24 mouse cellular contexts compared by ENCODE assay signal in the genomic region with DNA sequence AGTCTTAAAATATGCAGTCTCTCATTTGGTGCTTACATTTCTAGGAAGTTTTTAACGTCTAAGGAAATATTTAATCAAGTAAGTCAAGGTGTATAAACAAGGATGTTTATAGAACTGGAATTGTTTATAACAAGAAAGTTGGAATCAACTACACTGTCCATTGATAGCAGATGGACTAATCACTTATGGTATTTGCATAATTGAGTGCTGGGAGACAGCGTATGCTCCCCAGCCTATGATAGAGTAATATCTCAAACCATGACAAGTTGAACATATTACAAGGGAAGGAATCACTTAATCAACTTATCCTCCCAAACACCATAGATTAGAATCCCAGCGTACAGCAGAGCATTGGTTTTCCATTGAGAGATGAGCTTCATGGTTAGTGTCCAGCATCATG.
"Had no signal": no experiment of that assay in that cellular context is flagged by ENCODE, and none has a peak within 500 bp of the region (broad histone marks: within the 10 kb centered on the region; RNA-seq: fewer than 3 reads in every experiment).

No protein-coding gene starts in this region.

- H3K36me3 ChIP-seq: heart, embryonic 10.5 days; heart, embryonic 12.5 days; hindbrain, embryonic 10.5 days; hindbrain, embryonic 12.5 days; limb, embryonic 10.5 days; limb, embryonic 12.5 days had no signal

- DNase-seq: gastrocnemius, adult 2 months; gastrocnemius, postnatal 10 days; gastrocnemius, postnatal 25 days; heart, adult 18-20 months; heart, postnatal 10 days; heart, postnatal 4 days; kidney, adult 18-20 months; kidney, adult 8-10 months; kidney, postnatal 10 days; kidney, postnatal 25 days; kidney, postnatal 4 days; liver had no signal

- ATAC-seq: hindbrain, embryonic 16.5 days; inflammation-experienced regulatory T-cells, adult 6 months; intestine, postnatal 0 days had no signal

- H3K9me3 ChIP-seq: heart, embryonic 10.5 days; heart, embryonic 12.5 days; hindbrain, embryonic 10.5 days; hindbrain, embryonic 12.5 days; limb, embryonic 10.5 days; limb, embryonic 12.5 days had no signal

- H3K4me1 ChIP-seq: heart, embryonic 10.5 days; hindbrain, embryonic 10.5 days; hindbrain, embryonic 12.5 days; limb, embryonic 10.5 days; limb, embryonic 12.5 days had no signal

- H3K4me3 ChIP-seq: gastrocnemius, adult 2 months; heart, embryonic 10.5 days; heart, embryonic 12.5 days; hindbrain, embryonic 10.5 days; hindbrain, embryonic 12.5 days; layer of hippocampus, adult 2 months; left cerebral cortex, adult 2 months; limb, embryonic 10.5 days; limb, embryonic 12.5 days had no signal

- H3K27ac ChIP-seq: gastrocnemius, adult 2 months; heart, embryonic 10.5 days; hindbrain, embryonic 10.5 days; hindbrain, embryonic 12.5 days; hindbrain, embryonic 14.5 days; layer of hippocampus, adult 2 months; left cerebral cortex, adult 2 months; limb, embryonic 10.5 days; limb, embryonic 12.5 days had no signal

- H3K4me2 ChIP-seq: heart, embryonic 12.5 days; hindbrain, embryonic 12.5 days; hindbrain, embryonic 14.5 days; limb, embryonic 12.5 days had no signal

- H3K27me3 ChIP-seq: heart, embryonic 12.5 days; hindbrain, embryonic 12.5 days; limb, embryonic 12.5 days had no signal

- H3K9ac ChIP-seq: heart, embryonic 12.5 days; hindbrain, embryonic 12.5 days; hindbrain, embryonic 14.5 days; limb, embryonic 12.5 days had no signal
